1 mouse cellular context compared by ENCODE assay signal in genomic region chr7:141264761-141265410, GRCm38 (mm10).
TF ChIP-seq lines count a peak whose summit lies in the region.

No protein-coding gene starts in this region.

TF ChIP-seq in CH12.LX, 34 proteins besides CTCF, POLR2A, EP300 and RAD21:
- TF ChIP-seq USF2 (conservative IDR thresholded peaks at IDR 0.05; ENCODE audit: low read depth, low read length), result no peak
- 0 out of 2 replicates have a peak, but pooled peaks have one; percentile 56 for TF ChIP-seq SIN3A (IDR thresholded peaks at IDR 0.05; ENCODE audit: low read length)
- 0 out of 2 replicates have a peak, but pooled peaks have one; percentile 12 for TF ChIP-seq MEF2A (IDR thresholded peaks at IDR 0.05; ENCODE audit: borderline replicate concordance, low read depth, low read length)
- 0 out of 2 replicates have a peak, but pooled peaks have one; percentile 32 for TF ChIP-seq MXI1 (IDR thresholded peaks at IDR 0.05; ENCODE audit: low read depth, low read length)
- no peak for TF ChIP-seq HCFC1 (IDR thresholded peaks at IDR 0.05; ENCODE audit: low read depth, low read length)
- TF ChIP-seq IRF4 (IDR thresholded peaks at IDR 0.05; ENCODE audit: low read depth, low read length), result peak; percentile 77
- TF ChIP-seq MAFK (IDR thresholded peaks at IDR 0.05; ENCODE audit: insufficient replicate concordance, low read length), result no peak
- TF ChIP-seq NRF1 (IDR thresholded peaks at IDR 0.05; ENCODE audit: low read depth, low read length), result no peak
- no peak for TF ChIP-seq ZC3H11A (IDR thresholded peaks at IDR 0.05; ENCODE audit: low read depth, low read length)
- TF ChIP-seq ETS1 (conservative IDR thresholded peaks at IDR 0.05; ENCODE audit: low read depth, low read length), result no peak
- TF ChIP-seq POLR2AphosphoS2 (IDR thresholded peaks at IDR 0.05; ENCODE audit: low read depth, low read length), result no peak
- TF ChIP-seq NELFE (IDR thresholded peaks at IDR 0.05; ENCODE audit: low read depth, low read length), result no peak
- no peak for TF ChIP-seq USF1 (IDR thresholded peaks at IDR 0.05; ENCODE audit: low read depth, low read length)
- no peak for TF ChIP-seq MAX (IDR thresholded peaks at IDR 0.05; ENCODE audit: low read length)
- no peak; the same call in 1 of the 2 replicates for TF ChIP-seq BHLHE40 (IDR thresholded peaks at IDR 0.05; ENCODE audit: low read depth, low read length)
- TF ChIP-seq UBTF (IDR thresholded peaks at IDR 0.05; ENCODE audit: low read depth, low read length), result no peak
- no peak for TF ChIP-seq PAX5 (IDR thresholded peaks at IDR 0.05; ENCODE audit: low read length)
- no peak for TF ChIP-seq JUND (conservative IDR thresholded peaks at IDR 0.05; ENCODE audit: low read depth, low read length)
- no peak; the same call in 1 of the 2 replicates for TF ChIP-seq ZMIZ1 (IDR thresholded peaks at IDR 0.05; ENCODE audit: low read depth, low read length)
- TF ChIP-seq MAZ (IDR thresholded peaks at IDR 0.05; ENCODE audit: low read depth, low read length), result 0 out of 2 replicates have a peak, but pooled peaks have one; percentile 28
- no peak for TF ChIP-seq ZKSCAN1 (IDR thresholded peaks at IDR 0.05; ENCODE audit: borderline replicate concordance, low read depth, low read length)
- TF ChIP-seq E2F4 (IDR thresholded peaks at IDR 0.05; ENCODE audit: insufficient replicate concordance, low read depth, low read length), result no peak
- no peak for TF ChIP-seq GABPA (IDR thresholded peaks at IDR 0.05; ENCODE audit: insufficient replicate concordance, low read depth, low read length)
- TF ChIP-seq ZNF384 (IDR thresholded peaks at IDR 0.05; ENCODE audit: low read depth, low read length), result no peak
- TF ChIP-seq SMC3 (IDR thresholded peaks at IDR 0.05; ENCODE audit: low read depth, low read length), result peak; percentile 77
- TF ChIP-seq TBP (conservative IDR thresholded peaks at IDR 0.05; ENCODE audit: low read depth, low read length), result no peak
- TF ChIP-seq JUN (IDR thresholded peaks at IDR 0.05; ENCODE audit: insufficient read depth, low read depth, low read length), result no peak
- TF ChIP-seq CHD1 (IDR thresholded peaks at IDR 0.05; ENCODE audit: low read depth, low read length), result no peak
- no peak for TF ChIP-seq KAT2A (IDR thresholded peaks at IDR 0.05; ENCODE audit: insufficient replicate concordance, low read length)
- no peak for TF ChIP-seq ELF1 (IDR thresholded peaks at IDR 0.05; ENCODE audit: low read depth, low read length)
- TF ChIP-seq MYC (IDR thresholded peaks at IDR 0.05; ENCODE audit: low read depth, low read length), result no peak
- TF ChIP-seq TCF12 (IDR thresholded peaks at IDR 0.05; ENCODE audit: low read depth, low read length), result no peak; the same call in 1 of the 2 replicates
- TF ChIP-seq CHD2 (IDR thresholded peaks at IDR 0.05; ENCODE audit: low read length), result peak; percentile 3; the same call in 1 of the 2 replicates
- TF ChIP-seq RCOR1 (conservative IDR thresholded peaks at IDR 0.05; ENCODE audit: low read depth, low read length), result 0 out of 2 replicates have a peak, but pooled peaks have one; percentile 47
